12 mouse cellular contexts compared by ENCODE assay signal in genomic region chr1:132165859-132166258, GRCm38 (mm10). TPM values are rescaled to one million over a fixed set of nuclear protein-coding genes. Genes with fewer than 3 reads are reported as not detected.
DNase-seq lines count a peak whose midpoint lies in the region; ATAC-seq and TF ChIP-seq lines count a peak whose summit lies in the region.
"Had no signal": no experiment of that assay in that cellular context is flagged by ENCODE, and none has a peak within 500 bp of the region (broad histone marks: within the 10 kb centered on the region; RNA-seq: fewer than 3 reads in every experiment).

No protein-coding gene starts in this region.

- peaks cover 40% of the 10 kb centered on the region for H3K4me1 ChIP-seq in hindbrain, embryonic 10.5 days (replicated peaks)
- peaks cover 23% of the 10 kb centered on the region for H3K4me1 ChIP-seq in hindbrain, embryonic 14.5 days (replicated peaks; ENCODE audit: control insufficient read depth, insufficient read depth, low read length)
- no peaks in the 10 kb centered on the region for H3K4me1 ChIP-seq in spleen, adult 2 months (ENCODE audit: control insufficient read depth, insufficient read depth, insufficient read length)

- WGBS in hindbrain, embryonic 10.5 days = 56% methylated on average over 3 of the region's 3 CpGs
- WGBS in hindbrain, embryonic 14.5 days = 61% methylated on average over 3 of the region's 3 CpGs
- WGBS in spleen, adult 2 months = 67% methylated on average over 3 of the region's 3 CpGs

- H3K27me3 ChIP-seq in hindbrain, embryonic 10.5 days (ENCODE audit: insufficient read depth, poor library complexity, severe bottlenecking) = peaks cover 51% of the 10 kb centered on the region
- H3K27me3 ChIP-seq in hindbrain, embryonic 14.5 days (ENCODE audit: control insufficient read depth, insufficient read depth, low read length) = no peaks in the 10 kb centered on the region
- H3K27me3 ChIP-seq in spleen, adult 2 months (ENCODE audit: control insufficient read depth, insufficient read depth, low read length) = no peaks in the 10 kb centered on the region

- TF ChIP-seq CTCF in spleen, adult 2 months (IDR thresholded peaks at IDR 0.05; ENCODE audit: extremely low read depth, insufficient read depth, insufficient read length, insufficient replicate concordance) = peak; percentile 25; the same call in 1 of the 2 replicates

- no peak for TF ChIP-seq POLR2A in spleen, adult 2 months (IDR thresholded peaks at IDR 0.05; ENCODE audit: low read depth, low read length)

- H3K4me2 ChIP-seq in hindbrain, embryonic 14.5 days (replicated peaks) = no peak overlapping the region

- no peak overlapping the region for H3K4me3 ChIP-seq in hindbrain, embryonic 10.5 days
- H3K4me3 ChIP-seq in hindbrain, embryonic 14.5 days (replicated peaks; ENCODE audit: low read length) = no peak overlapping the region
- H3K4me3 ChIP-seq in spleen, adult 2 months (ENCODE audit: extremely low read depth, insufficient read depth, insufficient read length) = no peak overlapping the region

- H3K27ac ChIP-seq in hindbrain, embryonic 10.5 days = no peak overlapping the region
- no peak overlapping the region for H3K27ac ChIP-seq in hindbrain, embryonic 14.5 days
- no peak overlapping the region for H3K27ac ChIP-seq in spleen, adult 2 months (ENCODE audit: insufficient read depth, low read length)
- H3K27ac ChIP-seq: macrophage had no signal

- ATAC-seq in hindbrain, embryonic 14.5 days (ENCODE audit: low FRiP score) = no peak
- ATAC-seq: forebrain, embryonic 16.5 days had no signal

- peak; percentile 34 for DNase-seq in hindbrain, embryonic 10.5 days (ENCODE audit: low spot score)
- no peak for DNase-seq in hindbrain, embryonic 14.5 days (ENCODE audit: low spot score)
- peak in 1 of 2 experiments; percentile 16 for DNase-seq in spleen, adult 2 months (ENCODE audit: low read depth in 1 of 2, low spot score in 2 of 2)
- no peak for DNase-seq in spleen, postnatal 36 days (ENCODE audit: low spot score in 2 of 2)
- peak; percentile 21 for DNase-seq in c-Kit-positive CD71-positive TER-119-negative erythroid progenitor cells, embryonic 14.5 days (ENCODE audit: low read depth)
- DNase-seq in thymus, postnatal 4 days = peak; percentile 70
- no peak for DNase-seq in gastrocnemius, adult 18-20 months (ENCODE audit: low spot score)
- DNase-seq in frontal cortex, postnatal 10 days (ENCODE audit: low spot score in 2 of 2) = no peak

- no peaks in the 10 kb centered on the region for H3K36me3 ChIP-seq in hindbrain, embryonic 10.5 days
- no peaks in the 10 kb centered on the region for H3K36me3 ChIP-seq in hindbrain, embryonic 14.5 days (replicated peaks; ENCODE audit: control insufficient read depth, insufficient read depth)
- no peaks in the 10 kb centered on the region for H3K36me3 ChIP-seq in spleen, adult 2 months (ENCODE audit: control insufficient read depth, insufficient read depth, low read length)

- no peaks in the 10 kb centered on the region for H3K9me3 ChIP-seq in hindbrain, embryonic 10.5 days
- H3K9me3 ChIP-seq in hindbrain, embryonic 14.5 days (ENCODE audit: control insufficient read depth, low read length) = no peaks in the 10 kb centered on the region

- H3K9ac ChIP-seq in hindbrain, embryonic 14.5 days = no peak overlapping the region

RNA-seq across cellular contexts. Expression of gene Lemd1, which starts 25.4 kb away (rescaled TPM):
- 2.6 and 7.7 TPM in 2 replicates for polyA plus RNA-seq in hindbrain, embryonic 10.5 days (2016; fragmentation: Nextera tagmentation; extraction: Ambion mirVana)
- 15.9 and 22.1 TPM in 2 replicates for polyA plus RNA-seq in hindbrain, embryonic 14.5 days (2014; fragmentation: Nextera tagmentation; extraction: Ambion mirVana)
- polyA plus RNA-seq in spleen, adult 2 months (2012; rRNA removed) = not detected in 2 replicates
- total RNA-seq in gastrocnemius, adult 18-20 months (2021) = not detected
- total RNA-seq: hematopoietic stem cell, adult 5-6 weeks; neutrophil, adult 5-6 weeks had no signal
- polyA plus RNA-seq: macrophage had no signal

RNA-seq across cellular contexts. Expression of gene AC124108.1, which starts 25.4 kb away (rescaled TPM):
- polyA plus RNA-seq in hindbrain, embryonic 10.5 days (2016; fragmentation: Nextera tagmentation; extraction: Ambion mirVana) = 1.6 and 2.8 TPM in 2 replicates
- 3.6 and 3.8 TPM in 2 replicates for polyA plus RNA-seq in hindbrain, embryonic 14.5 days (2014; fragmentation: Nextera tagmentation; extraction: Ambion mirVana)
- polyA plus RNA-seq in spleen, adult 2 months (2012; rRNA removed) = not detected in 2 replicates
- not detected for total RNA-seq in gastrocnemius, adult 18-20 months (2021)
- total RNA-seq: hematopoietic stem cell, adult 5-6 weeks; neutrophil, adult 5-6 weeks had no signal
- polyA plus RNA-seq: macrophage had no signal

RNA-seq across cellular contexts. Expression of gene Cdk18, which starts 26.4 kb away (rescaled TPM):
- 2.1 and 2.2 TPM in 2 replicates for polyA plus RNA-seq in hindbrain, embryonic 10.5 days (2016; fragmentation: Nextera tagmentation; extraction: Ambion mirVana)
- 0.37 and 0.63 TPM in 2 replicates for polyA plus RNA-seq in hindbrain, embryonic 14.5 days (2014; fragmentation: Nextera tagmentation; extraction: Ambion mirVana)
- 2.3 and 2.5 TPM in 2 replicates for polyA plus RNA-seq in spleen, adult 2 months (2012; rRNA removed)
- 1 to 10 TPM; 5.0 to 6.1 TPM for total RNA-seq in gastrocnemius, adult 18-20 months (2021)
- total RNA-seq: neutrophil, adult 5-6 weeks had no signal

Comparison
In these comparisons a context has a peak if more than half of its experiments do, and no peak if none do; other contexts are left out.
1. DNase-seq: peak in hindbrain, embryonic 10.5 days (single experiment), c-Kit-positive CD71-positive TER-119-negative erythroid progenitor cells, embryonic 14.5 days (single experiment) and thymus, postnatal 4 days (single experiment); none in hindbrain, embryonic 14.5 days (single experiment), spleen, postnatal 36 days (0 of 2), gastrocnemius, adult 18-20 months (single experiment) and frontal cortex, postnatal 10 days (0 of 2).